Mouse (Mus musculus) spleen, adult 18-20 months (tissue): ENCODE data around the gene Sgms1.
"Not testable (repeated sequence)": the region's sequence is repeated elsewhere in the genome, so short reads cannot be mapped to it uniquely, and the experiment has no call there.

Experiments used
- DNase-seq, 2 experiments: peaks; one replicate each; pipeline ENCODE4 v3.0.0; 2022; ENCODE audit warnings: mixed read lengths in 2 of 2

Sgms1 gene

DNA sequence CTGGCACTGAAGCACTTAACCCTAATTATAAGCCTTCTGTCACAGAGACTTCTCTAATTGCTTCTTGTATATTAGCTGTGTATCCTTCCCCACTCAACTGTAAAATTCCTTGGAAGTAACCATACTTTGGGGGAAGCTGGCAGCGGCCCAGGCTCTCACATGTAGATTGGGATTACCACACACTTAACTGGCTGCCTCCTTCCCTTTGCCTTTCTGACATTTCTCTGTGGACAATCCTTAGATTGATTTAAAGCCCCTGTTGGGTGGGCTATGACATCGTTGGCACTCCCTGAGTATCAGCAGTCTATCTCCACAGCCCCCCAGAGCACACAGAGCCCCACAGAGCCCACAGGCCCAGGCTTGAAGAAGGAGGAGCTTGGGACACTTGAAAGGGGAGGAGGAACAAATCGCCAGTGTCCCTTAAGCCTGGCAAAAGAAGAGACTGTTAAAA lies 8.0 kb downstream of the Sgms1 start:
- no peak for DNase-seq

DNA sequence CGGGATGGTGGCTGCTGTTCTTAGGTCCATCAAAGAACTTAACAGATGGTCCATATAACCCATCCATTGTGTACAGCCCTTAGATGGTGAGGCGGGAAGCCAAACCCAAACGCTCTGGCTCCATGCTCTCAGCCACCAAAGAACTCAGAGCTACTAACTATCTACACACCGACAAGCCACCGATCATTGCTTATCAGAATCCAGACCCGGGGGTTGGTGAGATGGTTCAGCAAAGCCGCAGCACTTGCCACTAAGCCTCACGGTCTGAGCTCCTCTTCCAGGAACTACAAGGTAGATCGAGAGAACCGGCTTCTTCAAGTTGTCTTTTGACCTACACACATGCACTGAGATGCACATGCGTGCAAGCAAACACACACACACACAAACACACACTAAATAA lies 8.8 kb downstream of the Sgms1 start:
- no peak for DNase-seq

DNA sequence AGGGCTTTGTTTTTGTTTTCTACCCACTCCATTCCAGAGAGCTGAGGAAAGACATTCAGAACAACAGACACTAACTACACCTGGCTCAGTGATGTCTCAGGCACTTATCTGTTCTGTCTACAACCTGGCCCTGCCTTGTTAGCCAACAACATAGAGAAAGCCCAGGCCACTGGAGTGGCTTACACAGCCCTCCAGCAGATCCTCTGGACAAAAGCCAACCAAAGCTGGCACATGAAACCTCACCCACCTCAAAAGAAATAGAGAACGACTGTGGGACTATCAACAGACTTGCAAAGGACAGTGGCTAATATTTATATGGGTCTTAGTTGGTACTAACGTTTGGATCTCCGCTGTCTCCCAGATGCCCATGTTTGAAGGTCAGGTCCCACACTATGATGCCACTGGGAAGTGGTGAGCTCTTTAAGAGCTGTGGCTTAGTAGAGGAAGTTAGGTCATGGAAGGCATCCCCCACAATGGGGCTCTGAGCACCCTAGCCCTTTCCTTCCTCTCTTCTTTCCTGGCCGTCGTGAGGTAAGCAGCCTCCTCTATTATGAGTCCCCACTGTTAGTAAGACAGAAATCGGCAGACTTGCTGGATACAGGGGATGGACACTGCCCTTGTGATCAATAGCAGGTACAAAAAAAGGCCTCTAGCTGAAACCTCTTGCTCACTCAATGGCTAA lies 10.1 kb downstream of the Sgms1 start:
- DNase-seq: peak in 1 of 2 experiments; percentile 19

DNA sequence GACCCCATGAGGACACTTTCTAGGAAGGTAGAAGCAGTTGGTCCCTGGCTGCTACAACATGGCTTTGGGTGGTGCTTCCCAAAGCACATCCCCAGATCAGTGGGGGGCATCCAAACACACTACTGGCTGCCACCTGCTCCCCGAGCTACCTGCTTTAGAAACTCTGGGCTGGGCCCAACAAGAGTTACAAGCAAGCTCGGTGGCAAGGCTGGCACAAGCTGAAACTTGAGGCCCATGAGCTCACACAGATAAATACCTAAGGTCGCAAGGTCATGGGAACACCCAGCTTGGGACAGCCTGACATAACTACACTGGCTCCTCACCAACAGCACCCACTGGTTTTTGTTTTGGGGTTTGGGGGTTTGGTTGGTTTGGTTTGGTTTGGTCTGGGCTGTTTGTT lies 10.9 kb downstream of the Sgms1 start:
- DNase-seq: no peak

DNA sequence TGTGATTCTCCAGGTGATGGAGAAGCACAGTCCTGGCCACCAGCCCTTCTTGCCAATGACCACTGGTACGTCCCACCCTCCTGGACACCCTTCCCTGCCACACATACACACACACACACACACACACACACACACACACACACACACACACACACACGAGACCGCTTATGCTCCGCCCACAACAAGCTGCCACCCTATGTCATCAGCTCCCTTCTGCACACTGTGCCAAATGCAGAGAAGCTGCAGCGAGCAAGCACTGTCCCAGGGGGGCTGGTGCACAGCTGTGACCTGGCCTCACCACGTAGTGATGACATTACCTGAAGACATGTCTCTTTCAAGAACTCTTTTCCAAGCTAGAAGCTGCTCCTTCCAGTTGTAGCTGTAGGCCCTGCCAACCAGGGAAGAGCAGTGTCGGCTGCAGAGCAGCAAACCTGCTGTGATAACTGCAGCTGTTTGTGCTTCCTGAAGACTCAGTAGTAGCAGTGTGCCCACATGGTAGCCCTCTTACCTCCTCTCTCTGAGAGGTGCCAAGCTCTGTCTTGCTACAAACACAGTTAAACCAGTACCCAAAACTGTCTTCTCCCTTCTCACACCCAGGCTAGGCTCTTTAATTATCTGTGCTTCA lies 11.7 kb downstream of the Sgms1 start:
- peak in 1 of 2 experiments; percentile 19 for DNase-seq

DNA sequence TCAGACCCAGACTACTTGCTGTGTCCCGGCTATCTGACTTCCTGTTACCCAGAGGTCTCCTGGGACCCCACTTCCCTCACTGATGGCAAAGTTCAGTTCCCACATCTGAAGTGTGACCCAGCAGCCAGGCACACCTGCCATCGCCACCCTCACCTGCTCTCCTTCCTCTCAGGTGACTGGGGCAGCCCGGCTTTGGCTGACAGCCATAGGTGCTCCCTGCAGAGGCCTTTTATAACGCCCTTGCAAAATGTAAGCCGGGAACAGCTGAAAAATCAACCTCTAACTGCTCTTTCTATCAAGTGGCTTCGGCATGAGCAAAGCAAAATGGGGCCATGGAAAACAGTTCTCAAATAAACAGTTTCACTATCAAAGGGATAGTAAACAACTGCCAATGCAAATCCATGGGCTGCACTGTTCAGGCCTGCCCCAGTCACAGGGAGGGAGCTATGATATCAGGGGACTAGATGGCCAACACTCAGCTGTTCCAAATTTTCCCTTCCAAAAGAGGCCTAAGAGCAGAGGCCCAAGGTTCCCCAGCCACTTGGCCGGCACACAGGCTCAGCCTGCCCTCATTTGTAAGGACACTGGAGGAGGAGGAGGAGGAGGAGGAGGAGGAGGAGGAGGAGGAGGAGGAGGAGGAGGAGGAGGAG lies 12.5 kb downstream of the Sgms1 start:
- no peak for DNase-seq

DNA sequence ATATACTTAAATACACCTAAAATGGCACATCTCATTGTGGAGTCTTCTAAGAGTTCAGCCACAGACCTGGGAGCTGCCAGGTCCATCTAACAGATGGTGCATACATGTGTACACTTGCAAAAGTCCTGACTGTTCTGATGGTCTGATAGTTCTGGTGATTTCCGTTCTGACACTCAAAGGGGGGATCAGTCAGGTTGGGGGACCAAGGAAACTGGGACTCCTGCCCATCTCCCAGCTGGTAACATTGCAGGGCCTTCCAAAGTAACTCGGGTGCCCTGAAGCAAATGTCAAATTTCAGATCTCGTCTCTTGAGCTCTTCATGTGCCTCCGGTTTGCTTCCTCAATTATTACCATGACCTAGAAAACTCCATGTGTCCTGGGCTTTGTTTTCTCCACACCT lies 13.5 kb downstream of the Sgms1 start:
- no peak for DNase-seq

DNA sequence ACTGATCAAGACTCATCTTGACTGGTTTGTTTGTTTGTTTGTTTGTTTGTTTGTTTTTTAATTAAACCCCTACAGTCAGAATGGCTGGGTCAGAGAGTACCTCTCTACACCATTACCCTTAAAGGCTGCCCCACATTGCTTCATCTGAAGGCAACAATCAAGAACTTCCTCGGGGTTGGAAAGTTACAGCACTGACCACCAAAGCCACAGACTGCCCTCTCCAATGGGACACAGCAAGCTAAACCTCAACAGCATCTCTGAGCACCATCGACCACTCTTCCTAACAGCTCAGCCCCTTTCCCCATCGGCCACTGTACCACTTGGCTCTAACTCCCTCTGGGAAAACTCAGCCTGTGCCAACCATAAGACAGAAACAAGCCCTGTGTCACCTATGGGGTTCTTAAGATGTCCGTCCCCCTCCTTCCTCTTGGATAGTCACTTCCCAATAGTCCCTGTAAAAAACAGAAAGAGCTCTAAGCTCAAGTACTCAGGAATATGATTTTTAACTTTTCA lies 14.0 kb downstream of the Sgms1 start:
- no peak for DNase-seq

DNA sequence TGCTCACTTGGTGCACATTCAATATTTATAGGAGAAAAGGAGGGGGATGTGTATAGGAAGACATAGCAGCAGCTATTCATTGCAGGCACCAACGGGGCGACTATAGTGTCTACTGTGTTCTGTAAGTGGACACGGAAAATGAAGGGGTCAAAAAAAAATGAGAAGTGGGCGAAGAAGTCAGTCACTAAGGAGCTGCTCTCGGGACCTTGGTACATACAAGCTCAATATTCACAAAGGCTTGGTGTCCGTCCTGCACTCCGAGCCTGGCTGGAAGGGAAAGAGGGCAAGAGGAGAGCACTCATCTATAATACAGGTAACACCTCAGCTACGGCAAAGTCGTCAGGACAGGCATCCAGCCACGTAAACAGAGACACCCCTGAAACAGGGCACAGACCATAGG lies 14.8 kb downstream of the Sgms1 start:
- DNase-seq: no peak

DNA sequence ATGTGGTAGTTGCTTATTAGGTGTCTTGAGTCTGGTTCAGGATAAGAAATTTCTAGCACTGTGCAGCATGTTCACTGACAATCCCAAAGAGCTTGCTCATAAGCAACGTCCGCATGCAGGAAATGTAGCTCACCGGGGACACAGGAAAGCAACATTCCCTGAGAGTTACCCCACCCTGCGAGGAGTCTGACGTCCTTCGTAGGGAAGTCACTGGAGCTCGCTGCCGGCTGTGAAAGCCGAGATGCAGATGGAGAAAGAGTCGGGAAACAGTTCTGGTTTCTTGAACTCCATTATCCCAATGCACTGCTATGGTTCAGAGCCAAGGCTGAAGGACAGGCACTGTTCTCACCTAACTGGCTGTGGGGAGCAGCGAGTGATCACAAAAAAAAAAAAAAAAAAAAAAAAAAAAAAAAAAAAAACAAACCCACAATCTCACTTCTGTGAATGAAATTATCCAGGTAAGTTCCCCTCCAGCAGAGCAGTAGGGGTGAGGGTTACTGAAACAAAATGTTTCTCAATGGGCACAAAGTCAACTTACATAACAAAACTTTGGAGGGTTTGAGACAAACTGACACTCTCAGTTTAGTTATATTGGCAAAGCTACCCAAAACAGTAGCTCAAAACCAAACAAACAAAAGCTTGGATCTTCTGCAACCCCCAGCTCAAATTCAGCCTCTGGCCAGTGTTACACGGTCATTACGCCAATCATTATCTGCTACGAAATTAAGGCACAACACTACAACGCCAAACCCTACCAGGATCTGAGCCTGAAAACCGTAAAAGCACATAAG lies 15.5 kb downstream of the Sgms1 start:
- no peak for DNase-seq

DNA sequence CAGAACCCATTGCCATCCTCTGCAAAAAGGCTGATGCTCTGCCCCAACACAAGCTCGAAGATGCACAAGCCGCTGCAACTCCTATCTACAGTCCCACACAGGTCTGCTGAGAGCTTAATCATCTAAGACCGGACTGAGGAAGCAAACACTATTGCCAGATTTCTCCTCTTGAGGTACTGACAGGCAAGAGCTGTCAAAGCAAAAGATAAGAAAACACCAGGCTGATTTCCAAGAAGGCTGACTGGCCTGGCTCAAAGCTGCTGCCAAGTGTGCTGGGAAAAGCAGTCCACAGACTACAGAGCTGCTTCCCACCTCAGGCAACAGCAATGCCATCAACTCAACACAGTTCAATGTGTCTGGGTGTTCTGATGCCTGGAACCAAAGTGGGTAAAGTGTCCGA lies 17.1 kb downstream of the Sgms1 start:
- DNase-seq: no peak

DNA sequence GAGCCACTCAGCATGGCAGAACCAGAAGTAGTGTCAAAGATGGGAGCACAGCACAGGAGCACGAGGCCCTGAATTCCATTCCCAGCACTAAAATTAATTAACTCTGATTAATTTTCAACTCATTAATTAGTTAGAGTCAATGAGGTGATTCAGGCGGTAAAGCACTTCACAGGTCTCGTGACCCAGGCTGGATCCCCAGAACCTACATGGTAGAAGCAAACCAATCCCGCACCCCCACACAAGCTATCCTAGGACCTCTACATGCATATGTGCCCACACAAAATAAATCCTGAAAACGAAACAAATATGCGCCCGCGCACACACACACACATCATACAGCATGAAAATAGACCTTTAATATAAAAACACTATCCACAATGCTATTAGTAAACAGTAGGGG lies 22.2 kb downstream of the Sgms1 start:
- no peak for DNase-seq

DNA sequence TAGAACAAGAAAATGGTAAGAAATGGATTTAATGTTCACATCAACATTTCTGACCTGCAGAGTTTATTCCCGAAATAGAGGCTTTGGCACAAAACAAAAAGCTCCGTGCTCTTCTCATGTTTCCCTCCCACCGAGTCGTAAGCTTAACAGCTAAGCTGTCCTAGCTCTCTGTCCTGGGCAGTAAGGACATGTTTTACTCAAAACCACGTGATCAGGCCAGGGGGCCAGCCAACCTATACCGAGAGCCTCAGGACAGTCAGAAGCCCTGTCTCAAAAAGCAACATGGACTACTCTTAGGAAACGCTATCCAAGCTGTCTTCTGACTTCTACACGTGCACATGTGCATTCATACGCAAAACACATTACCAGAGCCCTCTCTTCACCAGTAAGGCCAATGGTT lies 23.1 kb downstream of the Sgms1 start:
- DNase-seq: no peak

DNA sequence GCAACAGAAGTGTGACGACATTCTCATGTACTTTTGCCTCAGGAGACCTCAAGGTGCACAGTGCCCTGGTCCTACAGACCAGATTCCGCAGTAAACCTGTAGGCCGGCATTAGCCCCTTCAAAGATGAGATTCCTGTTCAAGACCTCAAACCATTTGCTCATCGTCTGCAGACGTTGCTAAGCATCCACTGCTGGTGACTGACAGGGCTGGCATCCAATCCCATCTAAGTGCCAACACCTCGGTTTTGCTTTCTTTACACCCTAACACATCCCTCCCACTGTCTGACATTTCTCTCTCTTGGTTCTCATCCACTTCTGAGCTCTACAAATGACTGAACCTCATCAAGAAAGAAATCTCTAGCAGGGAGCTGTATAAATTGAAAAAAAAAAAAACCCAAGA lies 24.4 kb downstream of the Sgms1 start:
- DNase-seq: no peak

DNA sequence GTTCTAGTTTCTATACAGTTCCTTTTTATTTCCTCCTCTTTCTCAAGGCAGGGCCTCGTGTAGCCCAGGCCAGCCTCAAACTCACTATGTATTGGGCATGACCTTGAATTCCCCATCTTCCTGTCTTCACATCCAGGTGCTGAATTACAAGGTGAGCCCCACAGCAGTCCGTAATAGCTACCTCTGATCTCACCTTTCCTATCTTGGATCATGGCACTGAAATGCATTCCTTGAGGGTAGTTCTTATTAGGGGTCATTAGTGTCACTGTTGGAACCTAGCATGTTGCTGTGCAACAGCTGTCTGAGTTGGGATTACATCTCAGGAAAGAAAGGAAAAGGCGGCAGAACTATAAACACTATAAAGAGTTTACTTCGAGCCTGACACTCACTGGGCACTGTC lies 25.9 kb downstream of the Sgms1 start:
- no peak for DNase-seq

DNA sequence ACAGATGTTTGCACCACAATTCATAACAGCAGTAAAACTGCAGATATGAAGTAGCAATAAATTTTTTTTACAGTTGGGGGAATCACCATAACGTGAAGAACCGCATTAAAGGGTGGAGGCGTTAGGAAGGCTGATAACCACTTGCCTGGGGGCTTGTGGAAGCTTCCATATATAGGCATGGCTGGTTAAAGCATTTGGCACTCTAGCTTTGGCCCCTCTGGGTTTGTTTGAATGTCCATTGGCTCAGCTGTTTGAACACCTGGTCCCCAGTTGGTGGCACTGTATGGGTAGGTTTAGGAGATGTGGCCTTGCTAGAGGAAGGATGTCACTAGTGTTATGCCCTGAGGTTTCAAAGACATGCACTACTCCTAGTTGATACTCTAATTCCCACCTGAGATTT lies 27.0 kb downstream of the Sgms1 start:
- no peak for DNase-seq

DNA sequence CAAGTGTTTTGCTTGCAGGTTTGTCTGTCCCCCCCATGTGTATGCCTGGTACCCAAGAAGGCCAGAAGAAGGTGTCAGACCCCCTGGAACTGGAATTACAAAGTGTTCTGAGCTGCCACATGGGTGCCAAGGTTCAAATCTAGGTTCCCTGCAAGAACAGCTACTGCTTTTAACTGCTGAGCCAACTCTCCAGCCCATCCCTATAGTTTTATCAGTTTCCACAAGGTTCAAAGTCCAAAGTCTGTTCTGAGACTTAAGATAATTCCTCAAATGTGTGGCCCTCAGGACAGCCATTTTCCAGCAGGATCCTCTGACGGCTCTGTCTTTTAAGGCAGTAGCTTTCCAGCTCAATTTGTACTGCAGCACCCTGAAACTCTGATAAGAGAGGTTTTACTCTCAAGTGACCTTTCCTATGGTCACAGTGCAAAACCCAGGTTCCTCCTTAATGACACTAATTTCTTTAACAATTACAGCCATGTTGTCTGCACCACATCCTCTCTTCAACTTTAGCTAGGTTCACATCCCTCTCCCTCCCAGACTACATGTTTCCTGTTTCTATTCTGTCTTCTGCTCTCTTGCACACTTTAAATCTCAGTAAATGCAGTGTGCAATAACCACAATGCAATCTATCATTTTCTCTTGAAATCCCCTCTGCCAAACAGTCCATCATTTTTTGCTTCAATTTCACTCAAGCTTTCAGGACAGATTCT lies 28.4 kb downstream of the Sgms1 start:
- no peak for DNase-seq

DNA sequence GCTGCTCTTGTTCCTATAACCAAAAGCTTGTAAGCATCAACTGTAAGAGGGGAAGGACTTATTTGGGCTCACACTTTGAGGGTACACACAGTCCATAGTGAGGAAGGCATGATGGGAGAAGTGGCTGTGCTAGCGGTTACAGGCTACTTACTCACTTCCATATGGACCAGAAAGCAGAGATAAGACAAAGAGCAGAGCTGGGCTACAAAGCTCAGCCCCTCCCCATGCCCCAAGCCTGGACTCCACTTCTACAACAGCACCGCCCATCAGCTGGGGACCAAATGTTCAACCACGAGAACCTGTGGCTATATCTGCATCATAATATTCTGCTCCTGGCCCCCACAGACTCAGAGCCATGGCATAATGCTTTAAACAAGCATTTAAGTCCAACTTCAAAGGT lies 29.0 kb downstream of the Sgms1 start:
- DNase-seq: no peak

DNA sequence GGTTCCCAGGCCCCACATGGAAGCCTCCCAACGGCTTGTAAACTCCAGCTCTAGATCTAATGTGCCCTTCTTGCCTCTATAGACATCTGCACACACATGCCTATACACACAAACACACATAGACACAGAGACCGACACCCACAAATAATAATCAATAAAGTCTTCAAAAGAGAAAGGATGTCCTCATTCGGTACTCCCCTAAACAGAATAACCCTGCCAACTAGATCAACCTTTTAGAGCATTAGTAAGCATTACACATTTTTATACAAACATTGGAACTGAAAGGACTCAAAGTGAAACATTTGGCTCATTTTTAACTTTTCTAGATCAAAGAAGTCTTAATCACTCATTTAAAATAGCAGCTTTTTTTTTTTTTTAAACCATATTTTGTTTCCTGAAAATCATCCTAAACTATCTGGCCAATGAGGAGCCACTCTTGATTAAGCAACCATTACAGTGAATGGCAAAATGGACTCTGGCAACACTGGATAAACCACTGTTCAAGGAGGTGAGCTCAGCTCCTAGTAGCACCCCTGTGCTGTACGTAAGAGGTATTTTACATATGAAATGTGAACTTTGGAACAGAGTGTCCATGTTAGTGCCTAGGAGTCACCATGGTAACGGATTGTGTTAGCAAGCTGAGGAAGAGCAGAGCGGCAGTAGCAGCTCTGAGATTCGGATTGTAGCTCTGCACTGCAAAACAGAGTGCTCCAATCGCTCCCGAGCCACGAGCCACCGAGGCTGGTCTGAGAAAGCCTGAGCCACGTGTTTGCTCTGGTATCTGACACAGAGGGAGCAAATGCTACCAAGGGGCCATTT lies 30.6 kb downstream of the Sgms1 start:
- no peak for DNase-seq

DNA sequence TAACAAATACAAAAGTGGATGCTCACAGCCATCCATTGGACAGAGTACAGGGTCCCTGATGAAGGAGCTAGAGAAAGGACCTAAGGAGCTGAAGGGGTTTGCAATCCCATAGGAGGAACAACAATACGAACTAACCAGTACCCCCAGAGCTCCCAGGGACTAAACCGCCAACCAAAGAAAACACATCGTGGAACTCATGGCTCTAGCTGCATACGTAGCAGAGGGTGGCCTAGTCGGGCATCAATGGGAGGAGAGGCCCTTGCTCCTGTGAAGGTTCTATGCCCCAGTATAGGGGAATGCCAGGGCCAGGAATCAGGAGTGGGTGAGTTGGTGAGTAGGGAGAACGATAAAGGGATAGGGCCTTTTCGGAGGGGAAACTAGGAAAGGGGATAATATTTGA lies 31.5 kb downstream of the Sgms1 start:
- DNase-seq: not testable (repeated sequence)

DNA sequence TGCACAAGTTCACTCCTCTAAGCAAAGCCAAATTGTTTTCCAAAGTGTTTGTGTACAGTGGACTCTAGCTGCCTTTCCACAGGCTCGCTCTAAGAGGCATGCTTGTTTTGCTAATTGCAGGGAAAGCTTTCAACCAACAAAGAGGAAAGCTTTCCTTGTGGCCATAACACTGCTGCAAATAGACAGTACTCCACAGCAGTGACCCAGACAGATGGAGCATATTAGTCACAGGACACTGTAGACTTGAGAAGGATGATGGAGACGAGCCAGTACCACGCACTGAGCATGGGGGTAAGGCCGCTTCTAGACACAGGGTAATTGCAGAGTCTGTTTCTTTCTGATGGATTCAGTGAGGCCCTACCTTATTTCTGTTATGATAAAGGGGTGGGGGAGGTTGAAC lies 33.3 kb downstream of the Sgms1 start:
- DNase-seq: no peak

DNA sequence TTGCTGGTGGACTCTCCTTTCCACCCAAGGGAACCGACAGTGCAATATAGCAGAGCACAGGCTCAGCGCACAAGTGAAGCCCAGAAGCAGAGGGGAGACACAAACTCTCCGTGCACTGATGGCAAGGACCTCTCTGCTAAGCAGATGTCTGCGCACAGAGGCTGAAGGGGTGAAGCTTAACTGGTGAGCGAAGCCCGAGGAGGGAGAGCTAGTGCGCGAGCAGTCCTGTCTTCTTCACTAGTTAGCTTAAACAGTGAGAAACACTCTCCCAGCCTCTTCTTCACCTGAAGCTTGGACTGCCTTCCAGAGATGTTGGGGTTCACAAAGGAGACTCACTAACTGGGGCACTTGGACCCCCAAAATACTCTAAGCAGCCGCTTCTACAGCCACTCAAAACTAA lies 36.1 kb downstream of the Sgms1 start:
- DNase-seq: no peak
